Mouse (Mus musculus) lung, adult 2 months (tissue): ENCODE results near the gene Tmem86b.

ENCODE experiments used
- CTCF ChIP-seq: fragments of 200-500 bp; IDR thresholded peaks from 2 replicates; pipeline ENCODE4 v1.5.1; 2011; ENCODE audit warnings: mild to moderate bottlenecking, low read length, control low read depth; ENCODE audit not compliant: insufficient read depth
- POLR2A ChIP-seq: fragments of 200-500 bp; IDR thresholded peaks from 2 replicates; pipeline ENCODE4 v1.6.1; 2011; ENCODE audit warnings: low read depth, mild to moderate bottlenecking, control low read depth, low read length, borderline replicate concordance; ENCODE audit errors: extremely low read depth

DNA sequence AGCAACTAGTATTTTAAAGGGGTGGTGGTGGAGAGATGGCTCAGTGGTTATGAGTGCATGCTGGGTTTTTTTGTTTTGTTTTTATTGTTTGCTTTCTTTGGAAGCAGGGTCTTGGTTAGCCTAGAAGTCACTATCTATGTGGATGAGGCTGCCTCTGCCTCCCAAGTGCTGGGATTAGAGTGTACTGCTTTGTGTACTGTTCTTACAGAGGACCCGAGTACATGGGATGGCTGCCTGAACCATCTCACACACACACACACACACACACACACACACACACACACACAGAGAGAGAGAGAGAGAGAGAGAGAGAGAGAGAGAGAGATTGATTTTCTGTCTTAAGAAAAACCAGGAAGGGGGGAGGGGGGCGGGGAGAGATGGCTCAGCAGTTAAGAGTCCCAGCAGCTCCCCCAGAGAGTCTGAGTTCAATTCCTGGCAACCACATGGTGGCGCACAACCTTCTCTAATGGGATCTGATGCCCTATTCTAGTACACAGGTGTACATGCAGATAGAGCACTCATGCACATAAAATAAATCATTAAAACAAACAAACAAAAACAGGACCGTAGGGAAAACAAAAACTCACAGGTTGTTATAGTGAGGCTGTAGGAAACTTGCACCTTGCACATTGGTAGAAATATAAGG, 7.6 kb downstream of the Tmem86b start:
- TF ChIP-seq CTCF, result peak; percentile 49
- TF ChIP-seq POLR2A, result no peak
